Mouse (Mus musculus) lung, embryonic 15.5 days (tissue): ENCODE measurements around the gene Lrpprc. TPM values are rescaled to one million over a fixed set of nuclear protein-coding genes. Genes with fewer than 3 reads are reported as not detected.

ENCODE experiments used
- ATAC-seq: fragments of 200-750 bp; cut with Nextera tagmentation; 2 replicates; pipeline ENCODE4 v1.8.0; 2017; ENCODE audit warnings: moderate number of reproducible peaks, borderline replicate concordance; ENCODE audit not compliant: low FRiP score, low TSS enrichment; ENCODE audit errors: extremely low read depth
- H3K27ac ChIP-seq: fragments of 300-500 bp; sonication (generic); 2 replicates; pipeline ENCODE4 v1.5.1; 2015; ENCODE audit warnings: moderate library complexity, mild to moderate bottlenecking, inconsistent platforms
- H3K27me3 ChIP-seq: fragments of 300-500 bp; sonication (generic); 2 replicates; pipeline ENCODE4 v1.6.1; 2015; ENCODE audit warnings: inconsistent platforms
- H3K36me3 ChIP-seq: fragments of 300-500 bp; sonication (generic); 2 replicates; pipeline ENCODE4 v1.6.1; 2015; ENCODE audit warnings: inconsistent platforms
- H3K4me1 ChIP-seq: fragments of 300-500 bp; sonication (generic); 2 replicates; pipeline ENCODE4 v1.6.1; 2015; ENCODE audit warnings: inconsistent platforms
- H3K4me2 ChIP-seq: fragments of 300-500 bp; sonication (generic); 2 replicates; pipeline ENCODE4 v1.6.1; 2015; ENCODE audit warnings: inconsistent platforms, mild to moderate bottlenecking, moderate library complexity
- H3K4me3 ChIP-seq: fragments of 300-500 bp; sonication (generic); 2 replicates; pipeline ENCODE4 v1.5.1; 2015; ENCODE audit warnings: mild to moderate bottlenecking, inconsistent platforms
- H3K9ac ChIP-seq: fragments of 300-500 bp; sonication (generic); 2 replicates; pipeline ENCODE4 v1.6.1; 2015; ENCODE audit warnings: inconsistent platforms
- H3K9me3 ChIP-seq: fragments of 300-500 bp; sonication (generic); 2 replicates; pipeline ENCODE4 v1.6.1; 2016; ENCODE audit warnings: inconsistent platforms
- WGBS: fragments of 180-500 bp; shearing (Covaris S2); methylation state at CpG from one replicate; pipeline ENCODE4 v1.1.7; 2015; 5-methylcytosine and 5-hydroxymethylcytosine counted together
- polyA plus RNA-seq: library from polyadenylated mRNA; unstranded; fragments of >200 nt; fragmentation: Nextera tagmentation; extraction: Ambion mirVana; gene quantifications from 2 replicates; pipeline ENCODE4 v1.2.1, GENCODE M21; 2015

The Lrpprc gene
- polyA plus RNA-seq, 1 experiment from 2014 or later = 38.2 TPM

DNA sequence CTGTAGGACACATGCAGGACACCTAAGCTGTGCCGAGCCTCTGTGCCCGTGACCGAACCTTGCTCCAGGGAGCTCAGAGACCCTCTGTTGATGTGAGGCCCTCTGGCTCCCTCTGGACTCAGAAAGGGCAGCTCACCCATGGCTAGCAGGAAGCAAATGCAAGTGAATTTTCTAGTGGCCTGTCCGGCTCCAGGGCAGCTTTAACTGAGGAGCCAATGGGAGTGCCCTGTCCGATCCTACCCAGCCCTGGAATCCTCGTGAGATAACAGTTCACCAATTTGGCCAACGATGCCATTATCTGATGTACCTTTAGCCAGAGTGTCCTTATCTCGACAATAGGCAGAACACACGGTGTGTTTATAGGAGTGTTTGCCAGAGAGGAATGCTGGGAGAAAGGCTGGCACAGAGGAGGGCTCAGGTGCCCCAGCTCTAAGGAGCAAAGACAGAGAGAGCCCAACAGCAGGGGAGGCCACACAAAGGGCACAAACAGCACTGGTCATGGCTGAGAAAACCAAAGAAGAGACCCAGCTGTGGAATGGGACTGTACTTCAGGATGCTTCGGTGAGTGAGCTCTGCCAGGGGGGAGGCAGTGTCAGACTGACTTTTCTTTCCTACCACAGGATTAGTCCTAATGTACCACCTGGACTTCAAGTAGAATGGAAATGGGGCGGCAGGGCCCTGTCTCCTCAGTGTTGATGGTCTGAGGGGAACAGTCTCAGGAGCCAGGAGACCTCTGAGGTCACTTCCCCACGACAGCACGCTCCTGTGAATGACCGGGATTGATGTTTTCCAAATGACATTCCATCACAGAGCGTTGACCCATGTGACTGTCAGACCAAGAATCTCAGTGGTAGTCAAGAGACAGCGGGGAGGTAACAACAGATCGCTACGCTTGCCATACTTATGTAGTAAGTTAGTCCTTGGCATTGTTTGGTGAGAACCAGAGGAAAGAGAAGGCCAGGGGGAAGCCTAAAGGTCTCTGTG, 107.6 kb downstream of the Lrpprc start, which contains the start of gene Abcg5:
TSS of gene Abcg5 (minus strand) at position 278 of the 984 bp plus-strand sequence.
- Histone ChIP-seq H3K4me3 (no peak within 1 kb of the TSS), H3K4me1 (0 out of 2 replicates have a peak, but pooled peaks cover 4% of the 10 kb centered on the region), H3K27ac (no peak within 1 kb of the TSS), H3K36me3 (no peaks in the 10 kb centered on the region), H3K9me3 (no peaks in the 10 kb centered on the region), H3K27me3 (no peaks in the 10 kb centered on the region), H3K9ac (no peak within 1 kb of the TSS), H3K4me2 (no peak within 1 kb of the TSS)
- WGBS = 68% methylated on average over 18 of the region's 18 CpGs
- no peak for ATAC-seq

- no peaks in the 10 kb centered on the region for H3K9me3 ChIP-seq
- H3K4me3 ChIP-seq = no peak overlapping the region
- WGBS = 66% methylated on average over 3 of the region's 3 CpGs
- no peaks in the 10 kb centered on the region for H3K36me3 ChIP-seq
- H3K4me1 ChIP-seq = 0 out of 2 replicates have a peak, but pooled peaks cover 4% of the 10 kb centered on the region
- H3K27me3 ChIP-seq = no peaks in the 10 kb centered on the region
- no peak overlapping the region for H3K4me2 ChIP-seq
- no peak overlapping the region for H3K9ac ChIP-seq
- H3K27ac ChIP-seq = no peak overlapping the region
- no peak for ATAC-seq
Measured at GRCm38 (mm10) chr17:84681670-84682069, 108.9 kb downstream of the Lrpprc start.

- Histone ChIP-seq H3K36me3 (no peaks in the 10 kb centered on the region), H3K4me2 (no peak overlapping the region), H3K4me3 (no peak overlapping the region), H3K27me3 (no peaks in the 10 kb centered on the region), H3K27ac (no peak overlapping the region), H3K9me3 (no peaks in the 10 kb centered on the region), H3K9ac (no peak overlapping the region), H3K4me1 (peaks cover 14% of the 10 kb centered on the region)
- WGBS = 81% methylated on average over 11 of the region's 11 CpGs
- ATAC-seq = no peak
Measured at GRCm38 (mm10) chr17:84677595-84677994, 113.0 kb downstream of the Lrpprc start.

GRCm38 (mm10) chr17:84675951-84676366, 114.6 kb downstream of the Lrpprc start, which contains the start of gene Abcg8:
TSS of gene Abcg8 (plus strand) at chr17:84676302.
- H3K9me3 ChIP-seq = no peaks in the 10 kb centered on the region
- WGBS = 2% methylated on average over 24 of the region's 24 CpGs
- peaks cover 21% of the 10 kb centered on the region for H3K4me1 ChIP-seq
- peak; percentile 55; the same call in 1 of the 2 replicates for ATAC-seq
- no peak within 1 kb of the TSS for H3K9ac ChIP-seq
- no peaks in the 10 kb centered on the region for H3K27me3 ChIP-seq
- peak within 1 kb of the TSS; percentile 36 for H3K4me3 ChIP-seq
- peak within 1 kb of the TSS; percentile 69 for H3K4me2 ChIP-seq
- H3K36me3 ChIP-seq = no peaks in the 10 kb centered on the region
- no peak within 1 kb of the TSS for H3K27ac ChIP-seq

- 45% methylated on average over 4 of the region's 4 CpGs for WGBS
- H3K9me3 ChIP-seq = no peaks in the 10 kb centered on the region
- H3K4me1 ChIP-seq = peaks cover 21% of the 10 kb centered on the region
- H3K4me3 ChIP-seq = no peak overlapping the region
- no peak overlapping the region for H3K27ac ChIP-seq
- H3K4me2 ChIP-seq = no peak overlapping the region
- no peaks in the 10 kb centered on the region for H3K27me3 ChIP-seq
- no peak overlapping the region for H3K9ac ChIP-seq
- no peak for ATAC-seq
- no peaks in the 10 kb centered on the region for H3K36me3 ChIP-seq
Measured at GRCm38 (mm10) chr17:84675204-84675603, 115.4 kb downstream of the Lrpprc start.

- no peak for ATAC-seq
- H3K27ac ChIP-seq = no peak overlapping the region
- no peaks in the 10 kb centered on the region for H3K36me3 ChIP-seq
- no peaks in the 10 kb centered on the region for H3K9me3 ChIP-seq
- WGBS = 36% methylated on average over 7 of the region's 7 CpGs
- no peak overlapping the region for H3K4me3 ChIP-seq
- H3K4me1 ChIP-seq = peaks cover 21% of the 10 kb centered on the region
- no peaks in the 10 kb centered on the region for H3K27me3 ChIP-seq
- H3K9ac ChIP-seq = no peak overlapping the region
- H3K4me2 ChIP-seq = no peak overlapping the region
Measured at GRCm38 (mm10) chr17:84674048-84674447, 116.5 kb downstream of the Lrpprc start.

DNA sequence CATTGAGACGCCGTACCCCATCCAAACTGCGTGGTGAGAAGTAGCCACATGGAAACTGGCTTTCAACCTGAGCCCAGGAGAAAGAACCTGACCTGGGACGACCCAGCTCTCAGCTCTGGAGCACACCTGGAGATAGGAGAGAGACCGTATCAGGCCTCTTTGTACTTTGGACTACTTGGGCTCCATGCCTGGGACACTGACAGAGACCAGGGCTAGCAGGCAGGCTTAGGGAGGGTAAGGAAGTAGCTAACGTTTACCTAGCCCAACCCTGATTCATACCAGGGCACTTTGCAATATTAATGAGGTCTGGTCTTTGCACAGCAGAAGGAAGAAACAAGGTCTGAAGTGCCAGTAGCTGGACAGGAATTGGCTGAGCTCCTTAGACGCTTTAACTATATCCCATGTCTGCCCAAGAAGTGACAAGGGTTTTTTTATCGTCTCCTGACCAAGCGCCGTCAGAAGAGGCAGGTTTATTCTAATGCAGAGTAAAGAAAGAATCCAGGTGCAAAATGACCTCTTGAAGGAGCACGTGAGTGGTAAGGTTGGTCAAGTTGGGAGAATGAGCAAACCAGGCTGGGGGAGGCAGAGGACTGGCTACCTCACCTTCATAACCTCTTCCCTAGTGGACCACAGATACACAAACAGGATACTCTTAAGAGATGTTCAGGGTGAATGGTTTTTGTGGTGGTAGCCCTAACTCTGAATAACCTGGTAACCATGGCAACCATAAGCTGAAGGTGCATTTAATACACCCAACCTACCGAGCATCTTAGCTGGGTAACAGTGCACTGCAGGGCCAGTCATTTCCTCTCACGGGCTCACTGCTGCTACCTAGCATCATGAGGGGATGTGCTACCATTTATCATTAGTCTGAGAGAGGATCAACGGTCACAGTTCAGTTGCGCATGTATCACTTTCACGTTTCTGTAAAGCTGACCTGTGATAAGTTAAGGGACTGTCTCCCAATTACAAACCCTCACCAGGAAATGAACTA, 117.9 kb downstream of the Lrpprc start:
- peak; percentile 66; the same call in 1 of the 2 replicates for ATAC-seq
- no peaks in the 10 kb centered on the region for H3K27me3 ChIP-seq
- H3K36me3 ChIP-seq = no peaks in the 10 kb centered on the region
- H3K27ac ChIP-seq = peak overlapping the region; percentile 52
- WGBS = 50% methylated on average over 16 of the region's 16 CpGs
- H3K9ac ChIP-seq = no peak overlapping the region
- H3K4me3 ChIP-seq = no peak overlapping the region
- H3K4me1 ChIP-seq = peaks cover 21% of the 10 kb centered on the region
- H3K9me3 ChIP-seq = no peaks in the 10 kb centered on the region
- H3K4me2 ChIP-seq = no peak overlapping the region

DNA sequence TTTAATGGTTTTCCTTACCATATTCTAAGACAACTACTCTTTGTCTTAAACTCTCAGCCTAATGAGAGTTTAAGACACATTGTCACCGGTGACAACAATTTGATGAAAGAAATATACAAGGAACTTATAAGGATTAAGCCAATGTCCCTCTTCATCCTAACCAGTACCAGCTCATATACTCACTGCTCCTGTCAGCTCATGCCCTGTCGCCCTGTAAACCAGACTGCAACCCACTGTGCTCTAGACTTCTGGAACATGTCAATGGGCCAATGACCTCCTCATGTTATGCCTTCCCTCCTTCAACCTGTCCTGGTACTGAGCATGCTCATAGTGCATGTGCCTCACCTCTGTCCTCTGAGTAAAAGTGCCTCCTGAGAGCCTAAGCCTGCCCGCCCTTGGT, 122.7 kb downstream of the Lrpprc start:
- 91% methylated on average over 3 of the region's 3 CpGs for WGBS

DNA sequence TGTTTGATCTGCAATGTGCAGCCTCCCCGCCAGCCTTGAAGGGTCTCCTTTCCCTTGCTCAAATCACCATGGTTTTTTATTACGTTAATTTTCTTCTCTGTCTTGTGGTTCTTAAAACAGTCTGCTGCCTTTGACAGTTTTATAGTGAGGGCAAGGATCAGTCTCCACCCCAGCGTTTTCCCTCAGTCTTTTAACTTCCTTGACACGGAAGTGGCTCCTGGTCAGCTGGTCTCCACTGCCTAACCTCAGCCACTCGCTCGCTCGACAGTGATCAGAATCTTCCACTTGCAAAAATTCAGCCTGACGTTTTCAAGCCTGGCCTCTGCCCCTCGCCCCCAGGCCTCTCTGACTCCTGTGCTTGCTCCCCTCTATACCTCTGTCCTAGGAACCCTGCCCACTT, 124.9 kb downstream of the Lrpprc start:
- Histone ChIP-seq H3K9ac (no peak overlapping the region), H3K27ac (no peak overlapping the region), H3K9me3 (no peaks in the 10 kb centered on the region), H3K4me2 (no peak overlapping the region), H3K27me3 (no peaks in the 10 kb centered on the region), H3K36me3 (no peaks in the 10 kb centered on the region), H3K4me3 (no peak overlapping the region), H3K4me1 (no peaks in the 10 kb centered on the region)
- no peak for ATAC-seq
- WGBS = 28% methylated on average over 9 of the region's 9 CpGs

More for the DNA sequence above, 122.7 kb downstream of the Lrpprc start:
- Histone ChIP-seq H3K27ac (no peak overlapping the region), H3K4me2 (no peak overlapping the region), H3K4me3 (no peak overlapping the region), H3K9me3 (no peaks in the 10 kb centered on the region), H3K9ac (no peak overlapping the region), H3K27me3 (no peaks in the 10 kb centered on the region), H3K36me3 (no peaks in the 10 kb centered on the region), H3K4me1 (0 out of 2 replicates have a peak, but pooled peaks cover 9% of the 10 kb centered on the region)
- ATAC-seq = no peak

GRCm38 (mm10) chr17:84665053-84665452, 125.5 kb downstream of the Lrpprc start:
- H3K4me3 ChIP-seq = no peak overlapping the region
- H3K4me2 ChIP-seq = no peak overlapping the region
- no peak overlapping the region for H3K27ac ChIP-seq
- no peaks in the 10 kb centered on the region for H3K27me3 ChIP-seq
- H3K9ac ChIP-seq = no peak overlapping the region
- H3K9me3 ChIP-seq = no peaks in the 10 kb centered on the region
- no peak for ATAC-seq
- WGBS = 35% methylated on average over 10 of the region's 10 CpGs
- no peaks in the 10 kb centered on the region for H3K36me3 ChIP-seq
- no peaks in the 10 kb centered on the region for H3K4me1 ChIP-seq

DNA sequence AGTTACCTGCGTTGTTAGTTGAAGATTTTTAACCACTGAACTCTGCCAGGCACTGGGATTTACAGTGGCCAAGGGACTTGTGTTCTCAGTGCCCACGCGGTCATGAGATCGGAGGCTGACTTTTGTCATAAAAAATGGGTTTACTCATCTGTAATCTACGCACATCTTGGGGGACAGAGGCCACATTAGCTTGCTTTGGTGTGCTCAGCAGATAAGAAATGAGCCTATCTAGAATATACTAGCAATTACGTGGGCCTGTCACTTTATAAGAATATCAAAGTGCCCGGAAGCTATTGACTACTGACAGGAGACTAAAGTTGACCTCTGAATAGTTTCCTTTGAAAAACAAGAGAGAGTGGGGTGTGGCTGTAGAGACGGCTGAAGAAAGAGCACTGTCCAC, 131.6 kb downstream of the Lrpprc start:
- H3K36me3 ChIP-seq = no peaks in the 10 kb centered on the region
- H3K27me3 ChIP-seq = no peaks in the 10 kb centered on the region
- H3K27ac ChIP-seq = no peak overlapping the region
- no peak overlapping the region for H3K4me3 ChIP-seq
- no peak overlapping the region for H3K9ac ChIP-seq
- no peaks in the 10 kb centered on the region for H3K9me3 ChIP-seq
- H3K4me2 ChIP-seq = no peak overlapping the region
- no peak for ATAC-seq
- 76% methylated on average over 8 of the region's 8 CpGs for WGBS
- H3K4me1 ChIP-seq = peaks cover 10% of the 10 kb centered on the region
